Mouse (Mus musculus) stomach, postnatal 0 days (tissue): ENCODE results near the gene Akap5.

Experiments
- CTCF ChIP-seq: IDR thresholded peaks from 2 replicates; pipeline ENCODE4 v1.5.1; 2016; ENCODE audit warnings: antibody characterized with exemption, low read depth, mild to moderate bottlenecking, moderate library complexity
- EP300 ChIP-seq: optimal IDR thresholded peaks from 2 replicates; pipeline ENCODE3; 2016; ENCODE audit warnings: antibody characterized with exemption

GRCm38 (mm10) chr12:76306852-76307561 is 17.7 kb upstream of the Akap5 start:
- TF ChIP-seq CTCF (no peak), EP300 (no peak)
